Mouse (Mus musculus): ENCODE measurements around the gene Flnb. TPM values are rescaled to one million over a fixed set of nuclear protein-coding genes. Genes with fewer than 3 reads are reported as not detected.
A peak's percentile ranks its signal among the peaks of the same experiment; 100 is the strongest.

Gene Flnb
- 10 to 100 TPM; 27.6 to 79.3 (median 41.4) TPM for total RNA-seq (2022)

GRCm38 (mm10) chr14:7817770-7818462 is at the start of gene Flnb:
Flnb (plus strand) TSS chr14:7817957.
- DNase-seq (ENCODE audit: low spot score in 2 of 2) = peak; percentile 92 to 98

DNA sequence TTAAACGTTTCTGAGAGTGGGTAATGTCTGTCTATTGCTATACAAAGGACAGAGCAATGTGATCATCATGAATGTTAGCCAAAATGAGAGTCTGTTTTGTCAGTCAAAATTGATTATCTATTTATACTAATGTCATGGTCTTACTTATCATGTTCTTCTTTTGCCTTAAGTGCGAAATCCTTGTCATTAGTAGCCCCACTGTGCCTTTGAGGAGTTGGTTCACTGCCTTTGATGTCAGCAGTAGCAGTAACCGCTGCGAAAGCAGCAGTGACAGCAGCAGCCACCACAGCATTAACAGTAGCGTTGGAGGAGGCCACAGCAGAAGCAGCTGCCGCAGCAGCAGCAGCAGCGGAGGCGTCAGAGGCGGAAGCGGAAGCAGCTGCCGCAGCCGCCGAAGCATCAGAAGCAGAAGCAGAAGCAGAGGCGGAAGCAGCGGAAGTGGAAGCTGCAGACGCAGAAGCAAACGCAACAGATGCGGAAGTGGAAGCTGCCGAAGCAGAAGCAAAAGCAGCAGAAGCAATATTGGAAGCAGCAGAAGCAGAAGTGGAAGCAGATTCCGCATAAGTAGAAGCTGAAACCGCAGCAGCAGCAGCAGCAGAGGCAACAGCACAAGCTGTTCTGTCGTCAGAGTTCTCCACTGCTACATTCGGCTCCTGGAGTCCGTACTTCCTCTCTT is 43.9 kb upstream of the Flnb start:
- DNase-seq (ENCODE audit: low spot score in 2 of 2) = peak; percentile 20 to 38

DNA sequence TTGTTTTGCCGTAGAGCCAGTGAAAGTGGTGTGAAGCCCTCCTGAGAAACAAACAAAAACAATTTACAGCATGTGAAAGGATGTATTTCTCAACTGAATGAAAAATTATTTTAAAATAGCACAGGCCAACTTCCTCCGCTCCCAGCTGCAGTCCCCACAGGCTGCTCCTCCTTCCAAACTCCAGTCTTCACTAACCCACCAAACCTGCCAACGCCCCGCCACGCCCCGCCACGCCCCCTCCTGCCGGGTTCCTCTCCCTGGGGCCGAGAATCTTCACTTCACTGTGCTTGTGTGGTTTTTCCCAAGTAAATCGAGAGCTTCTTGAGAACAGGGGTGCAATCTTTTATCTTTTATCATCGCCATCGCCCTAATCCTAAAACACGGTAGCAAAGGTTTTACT is 31.7 kb upstream of the Flnb start:
- DNase-seq (ENCODE audit: low spot score in 2 of 2) = no peak

GRCm38 (mm10) chr14:7789266-7790030 is 28.3 kb upstream of the Flnb start:
- peak in 1 of 2 experiments; percentile 29 for DNase-seq (ENCODE audit: low spot score in 2 of 2)

GRCm38 (mm10) chr14:7791061-7791531 is 26.7 kb upstream of the Flnb start:
- no peak for DNase-seq (ENCODE audit: low spot score in 2 of 2)

GRCm38 (mm10) chr14:7791532-7792159 is 26.1 kb upstream of the Flnb start, which contains the start of gene Gm26661:
Gm26661 (plus strand) TSS chr14:7791587.
- DNase-seq (ENCODE audit: low spot score in 2 of 2) = peak in 1 of 2 experiments; percentile 12

DNA sequence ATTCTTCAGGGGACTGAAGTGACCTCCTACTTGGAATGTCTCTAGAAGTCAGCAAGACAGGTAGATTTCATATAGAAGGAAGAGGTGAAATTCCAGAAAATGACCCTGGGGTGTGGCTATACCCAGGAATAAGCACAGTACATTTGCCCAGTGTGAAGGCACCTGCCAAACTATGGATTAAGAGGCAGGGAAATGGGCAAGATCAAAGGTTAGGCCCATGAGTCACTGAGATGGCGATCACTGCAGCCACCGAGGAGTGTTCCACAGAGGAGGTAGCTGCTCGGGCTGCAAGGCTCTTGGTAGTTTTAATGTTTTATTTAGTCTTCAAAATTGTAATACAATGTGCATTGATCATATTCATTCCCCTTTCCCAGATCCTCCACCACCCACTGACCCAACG is 21.8 kb upstream of the Flnb start:
- no peak for DNase-seq (ENCODE audit: low spot score in 2 of 2)

DNA sequence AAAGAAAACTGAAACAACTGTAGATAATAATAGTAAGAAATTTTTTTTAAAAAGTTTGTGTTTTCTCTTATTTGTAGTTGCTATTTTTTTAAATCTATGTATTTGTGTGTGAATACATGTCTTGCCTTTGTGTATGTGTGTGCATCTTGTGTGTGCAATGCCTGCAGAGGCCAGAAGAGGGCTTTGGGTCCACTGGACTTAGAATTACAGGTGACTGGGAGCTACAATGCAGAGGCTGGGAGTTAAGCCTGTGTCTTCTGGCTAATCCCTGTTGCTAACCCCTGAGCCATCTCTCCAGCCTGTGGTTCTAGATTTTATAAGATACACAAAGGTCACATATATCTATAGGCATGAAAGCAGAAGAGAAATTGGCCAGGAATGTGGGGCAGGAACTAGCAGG is 17.1 kb upstream of the Flnb start:
- DNase-seq (ENCODE audit: low spot score in 2 of 2) = no peak

DNA sequence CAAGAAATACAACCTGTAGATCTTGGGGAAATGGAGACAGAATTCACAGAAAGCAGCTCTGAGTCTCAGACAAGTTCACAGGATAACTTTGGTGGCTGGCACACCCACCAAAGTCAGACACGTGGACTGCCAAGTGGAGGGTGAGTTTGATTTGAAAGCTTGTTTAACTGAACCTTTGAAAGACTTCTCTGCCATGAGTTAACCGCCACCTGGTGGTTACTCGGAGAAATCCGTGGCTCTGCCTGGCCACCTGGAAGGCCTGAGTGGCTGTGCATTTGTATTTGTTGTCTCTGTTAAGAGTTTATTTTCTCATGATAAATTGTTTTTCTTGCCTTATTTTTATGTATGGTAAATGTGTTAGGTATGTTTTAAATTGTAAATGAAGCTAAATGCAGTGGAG is 15.9 kb upstream of the Flnb start:
- no peak for DNase-seq (ENCODE audit: low spot score in 2 of 2)

GRCm38 (mm10) chr14:7803874-7804557 is 13.7 kb upstream of the Flnb start:
- DNase-seq (ENCODE audit: low spot score in 2 of 2) = no peak

GRCm38 (mm10) chr14:7804558-7804905 is 13.2 kb upstream of the Flnb start:
- no peak for DNase-seq (ENCODE audit: low spot score in 2 of 2)

DNA sequence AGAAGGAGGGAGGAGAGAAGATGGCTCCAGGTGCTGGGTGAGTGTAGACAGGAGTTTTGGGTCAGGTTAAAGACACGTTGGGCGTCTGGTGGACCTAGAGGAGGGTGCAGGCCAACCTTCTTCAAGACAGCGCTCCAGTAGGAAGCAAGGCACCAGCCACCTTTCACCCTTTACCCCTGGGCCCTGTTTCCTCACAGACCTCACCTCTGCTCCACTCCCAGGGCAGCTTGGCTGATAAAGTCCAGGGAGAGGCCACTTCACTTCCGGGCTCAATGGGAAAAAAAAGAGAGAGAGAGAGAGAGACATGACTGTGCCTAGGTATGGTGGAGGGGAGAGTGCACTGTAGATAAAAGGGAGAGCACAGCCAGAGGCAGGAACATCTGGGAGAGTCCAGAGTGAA is 10.0 kb upstream of the Flnb start:
- no peak for DNase-seq (ENCODE audit: low spot score in 2 of 2)

GRCm38 (mm10) chr14:7808501-7808981 is 9.2 kb upstream of the Flnb start:
- DNase-seq (ENCODE audit: low spot score in 2 of 2) = no peak

- DNase-seq (ENCODE audit: low spot score in 2 of 2) = no peak
Observed at GRCm38 (mm10) chr14:7809043-7809955, 8.5 kb upstream of the Flnb start.

GRCm38 (mm10) chr14:7818463-7819121 is 835 bp downstream of the Flnb start:
- DNase-seq (ENCODE audit: low spot score in 2 of 2) = no peak

DNA sequence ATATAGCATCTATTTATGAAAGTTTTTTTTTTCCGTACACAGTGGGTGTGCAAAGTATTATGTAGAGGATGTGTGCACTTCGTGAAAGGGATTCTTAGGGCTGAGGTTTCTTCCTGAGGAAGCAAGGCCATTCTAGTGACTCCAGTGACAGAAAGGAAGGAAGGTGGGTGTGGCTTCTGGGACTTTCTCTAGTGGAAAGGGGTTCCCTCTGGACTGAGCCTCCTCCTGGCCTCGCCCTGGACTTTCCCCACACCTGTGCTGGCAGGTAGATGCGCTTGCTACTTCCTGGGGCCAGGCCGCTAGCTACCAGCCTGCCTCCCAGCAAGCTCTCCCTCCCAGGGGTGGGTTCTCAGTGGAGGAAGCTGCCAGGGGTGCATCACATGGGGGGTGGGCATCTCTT is 1.7 kb downstream of the Flnb start:
- DNase-seq (ENCODE audit: low spot score in 2 of 2) = no peak

- no peak for DNase-seq (ENCODE audit: low spot score in 2 of 2)
Observed at GRCm38 (mm10) chr14:7821341-7821740, 3.6 kb downstream of the Flnb start.

DNA sequence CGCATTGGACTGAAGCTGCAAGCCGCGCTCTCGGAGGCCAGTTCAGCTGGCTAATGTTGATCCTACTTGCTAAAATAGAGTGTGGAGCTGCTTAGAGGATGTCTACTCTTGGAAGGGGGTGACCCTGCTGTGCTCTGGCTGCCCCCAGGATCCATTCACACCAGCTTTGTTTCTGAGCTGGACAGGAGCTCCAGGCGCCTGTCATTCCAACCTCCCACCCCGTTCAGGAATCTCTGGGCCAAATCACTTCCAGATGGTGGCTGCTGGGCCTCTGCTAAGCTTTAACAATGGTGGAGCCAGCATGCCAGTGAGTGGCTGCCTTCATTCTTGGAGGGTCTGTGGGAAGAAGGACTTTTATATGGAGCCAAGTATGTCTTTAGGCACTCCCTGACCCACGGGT is 4.9 kb downstream of the Flnb start:
- no peak for DNase-seq (ENCODE audit: low spot score in 2 of 2)

DNA sequence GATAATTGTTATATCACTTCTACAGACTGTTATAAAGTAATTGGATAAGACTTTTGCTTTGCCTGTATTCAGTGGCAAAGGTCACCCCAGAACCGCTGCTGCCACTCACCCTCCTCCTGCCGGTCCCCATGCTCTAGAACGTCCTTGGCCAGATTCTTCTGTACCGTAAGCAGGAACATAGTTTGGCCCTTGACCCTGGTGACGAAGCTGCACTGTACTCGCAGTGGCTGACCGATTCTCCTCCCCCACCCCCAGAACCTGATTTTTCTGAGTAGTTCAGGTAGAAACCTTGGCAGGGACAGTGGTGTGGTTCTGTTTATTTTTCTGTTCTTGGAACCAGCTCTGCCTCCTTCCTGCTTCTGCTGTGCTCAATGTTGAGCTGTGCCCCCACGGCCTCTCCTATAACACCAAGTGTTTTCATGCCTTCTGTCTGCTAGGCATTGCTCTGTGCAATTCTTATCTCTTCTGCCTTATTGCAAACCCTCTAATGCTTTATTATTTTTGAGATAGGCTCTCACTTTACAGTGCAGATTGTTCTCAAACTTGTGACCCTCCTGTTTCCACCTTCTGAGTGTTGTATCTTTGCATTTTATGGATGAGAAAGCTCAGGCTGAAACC is 7.0 kb downstream of the Flnb start:
- DNase-seq (ENCODE audit: low spot score in 2 of 2) = no peak

Data from left cerebral cortex, adult 8-10 months (tissue).